Mouse (Mus musculus): ENCODE results near the gene Gm6377. TPM values are rescaled to one million over a fixed set of nuclear protein-coding genes. Genes with fewer than 3 reads are reported as not detected.

The Gm6377 gene
- not detected in 2 replicates for polyA plus RNA-seq (2021; fragmentation: Nextera tagmentation)
- long read RNA-seq, experiment 1, result 0 reads
- long read RNA-seq, experiment 2, result 0 reads

DNA sequence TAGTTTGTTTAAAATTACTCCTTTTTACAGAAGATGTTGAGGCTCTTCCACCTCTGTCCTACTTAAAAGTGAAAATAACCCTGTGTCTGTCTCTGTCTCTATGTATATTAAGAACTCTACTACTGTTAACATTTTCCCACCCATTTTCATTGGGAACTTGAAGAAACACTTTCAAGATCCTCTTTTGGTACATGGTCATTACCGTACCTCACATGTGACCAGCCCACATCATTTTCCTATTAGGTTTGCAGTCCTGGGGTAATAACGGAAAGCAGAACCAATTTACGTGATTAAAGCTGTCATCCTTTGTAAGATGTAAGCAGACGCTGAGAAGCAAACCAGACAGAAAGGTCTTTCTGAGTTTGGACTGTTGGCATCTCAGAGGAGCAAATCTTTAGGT is at the start of gene Gm6377:
Gene Gm6377, plus strand, starts transcription at position 289 of the 400 bp plus-strand sequence.

Other genes with a start within 250 kb of the Gm6377 start
- 8.2 and 9.2 TPM in 2 replicates for gene Hmgn5, start 183.4 kb upstream of the Gm6377 start, polyA plus RNA-seq (2021; fragmentation: Nextera tagmentation)
- 89.7 and 98.0 TPM in 2 replicates for gene Sh3bgrl, start 101.4 kb upstream of the Gm6377 start, polyA plus RNA-seq (2021; fragmentation: Nextera tagmentation)